Mouse (Mus musculus): ENCODE results near the gene Camk1d.

GRCm38 (mm10) chr2:5758569-5758968, 44.3 kb upstream of the Camk1d start:
- TF ChIP-seq CTCF (IDR thresholded peaks at IDR 0.05; ENCODE audit: borderline replicate concordance, extremely low read depth, insufficient read depth, insufficient read length) (no peak), POLR2A (IDR thresholded peaks at IDR 0.05; ENCODE audit: borderline replicate concordance, extremely low read depth, insufficient read depth, insufficient read length, poor library complexity, severe bottlenecking) (no peak)
